Mouse (Mus musculus) C3H10T1/2 (cell line): ENCODE data around the gene Vmn2r21. TPM values are rescaled to one million over a fixed set of nuclear protein-coding genes. Genes with fewer than 3 reads are reported as not detected.

ENCODE experiments used
- polyA plus RNA-seq, 2 experiments: library from polyadenylated mRNA; unstranded; fragments of >200 nt; fragmentation: generic; extraction: Trizol; gene quantifications; one replicate each; pipeline ENCODE4 v1.2.1; 2012; ENCODE audit warnings: missing spikeins in 2 of 2

The Vmn2r21 gene
- not detected for polyA plus RNA-seq

GRCm38 (mm10) chr6:123533306-123533705, at the start of gene Vmn2r21:
Gene Vmn2r21, minus strand, starts transcription at chr6:123533406.

Other genes with a start within 250 kb of the Vmn2r21 start
- gene Clec4e, start 243.5 kb downstream of the Vmn2r21 start, polyA plus RNA-seq = not detected
- gene Vmn2r19, start 225.1 kb downstream of the Vmn2r21 start, polyA plus RNA-seq = not detected
- gene Vmn2r20, start 115.3 kb downstream of the Vmn2r21 start, polyA plus RNA-seq = not detected
- gene Vmn2r22, start 117.3 kb upstream of the Vmn2r21 start, polyA plus RNA-seq = not detected
- gene Vmn2r23, start 169.3 kb upstream of the Vmn2r21 start, polyA plus RNA-seq = not detected
- gene Vmn2r24, start 245.5 kb upstream of the Vmn2r21 start, polyA plus RNA-seq = not detected